In the genomic region with DNA sequence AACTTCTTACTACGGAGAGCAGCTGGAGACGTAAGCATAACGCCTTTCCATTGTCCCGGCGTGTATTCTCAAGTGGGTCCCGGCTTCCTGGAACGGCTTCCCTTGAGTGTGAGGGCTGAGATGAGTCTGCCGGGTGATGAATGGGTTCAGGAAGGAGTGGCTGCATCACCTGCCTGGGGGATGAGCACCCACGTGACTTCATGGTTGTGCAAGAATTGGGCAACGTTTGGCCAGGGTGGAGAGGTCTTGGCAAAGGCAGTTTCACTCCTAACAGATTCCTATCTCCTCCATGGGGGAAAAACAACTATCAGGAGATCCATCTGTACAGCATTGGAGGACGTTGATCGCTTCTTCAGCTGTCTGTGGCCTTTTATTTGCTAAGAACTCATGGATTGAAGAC, we compare ENCODE assay signal across 19 mouse cellular contexts. TPM values are rescaled to one million over a fixed set of nuclear protein-coding genes. Genes with fewer than 3 reads are reported as not detected.
DNase-seq lines count a peak whose midpoint lies in the region; ATAC-seq and TF ChIP-seq lines count a peak whose summit lies in the region.
"Had no signal": no experiment of that assay in that cellular context is flagged by ENCODE, and none has a peak within 500 bp of the region (broad histone marks: within the 10 kb centered on the region; RNA-seq: fewer than 3 reads in every experiment).

No protein-coding gene starts in this region.

- ATAC-seq in liver, embryonic 12.5 days = no peak
- peak; percentile 60 for ATAC-seq in liver, embryonic 15.5 days (ENCODE audit: insufficient read depth)
- peak; percentile 32; the same call in 1 of the 2 replicates for ATAC-seq in stomach, postnatal 0 days (ENCODE audit: low FRiP score, low TSS enrichment)
- no peak for ATAC-seq in megakaryocyte-erythroid progenitor cell, adult 5-6 weeks (replicated peaks; ENCODE audit: low FRiP score, low TSS enrichment, poor library complexity, severe bottlenecking)
- ATAC-seq: activated CD4-positive, CD25-positive, alpha-beta regulatory T cell, adult 4 months; forebrain, embryonic 15.5 days; hindbrain, postnatal 0 days had no signal

- no peaks in the 10 kb centered on the region for H3K27me3 ChIP-seq in liver, embryonic 12.5 days (replicated peaks)
- H3K27me3 ChIP-seq in liver, embryonic 15.5 days = no peaks in the 10 kb centered on the region
- no peaks in the 10 kb centered on the region for H3K27me3 ChIP-seq in stomach, postnatal 0 days (ENCODE audit: control insufficient read depth, insufficient read depth, low read length)
- H3K27me3 ChIP-seq: forebrain, embryonic 15.5 days; heart, embryonic 12.5 days; midbrain, embryonic 12.5 days had no signal

- no peak overlapping the region for H3K4me3 ChIP-seq in gastrocnemius, adult 2 months
- no peak overlapping the region for H3K4me3 ChIP-seq in liver, embryonic 12.5 days
- H3K4me3 ChIP-seq in liver, embryonic 15.5 days (replicated peaks) = no peak overlapping the region
- H3K4me3 ChIP-seq in stomach, postnatal 0 days (ENCODE audit: low read depth, low read length) = no peak overlapping the region
- H3K4me3 ChIP-seq: forebrain, embryonic 15.5 days; heart, embryonic 12.5 days; midbrain, embryonic 12.5 days; myocyte had no signal

- no peak for TF ChIP-seq CTCF in gastrocnemius, adult 2 months (IDR thresholded peaks at IDR 0.05)
- TF ChIP-seq CTCF in stomach, postnatal 0 days (IDR thresholded peaks at IDR 0.05; ENCODE audit: low read depth) = no peak

- H3K9me3 ChIP-seq in liver, embryonic 12.5 days (replicated peaks) = no peaks in the 10 kb centered on the region
- H3K9me3 ChIP-seq in liver, embryonic 15.5 days (replicated peaks) = no peaks in the 10 kb centered on the region
- no peaks in the 10 kb centered on the region for H3K9me3 ChIP-seq in stomach, postnatal 0 days (ENCODE audit: control insufficient read depth, low read length)
- H3K9me3 ChIP-seq: forebrain, embryonic 15.5 days; heart, embryonic 12.5 days; midbrain, embryonic 12.5 days had no signal

- H3K9ac ChIP-seq in liver, embryonic 12.5 days = no peak overlapping the region
- no peak overlapping the region for H3K9ac ChIP-seq in liver, embryonic 15.5 days
- no peak overlapping the region for H3K9ac ChIP-seq in stomach, postnatal 0 days (ENCODE audit: low read length)
- H3K9ac ChIP-seq: forebrain, embryonic 15.5 days; heart, embryonic 12.5 days; midbrain, embryonic 12.5 days had no signal

- no peak for TF ChIP-seq EP300 in stomach, postnatal 0 days (optimal IDR thresholded peaks at IDR 0.05)

- DNase-seq in gastrocnemius, adult 2 months = peak; percentile 40
- DNase-seq in gastrocnemius, postnatal 36 days = no peak
- peak; percentile 21 for DNase-seq in liver
- DNase-seq in stomach, postnatal 0 days (ENCODE audit: low spot score) = no peak
- no peak for DNase-seq in testis, postnatal 14 days (ENCODE audit: low spot score)
- DNase-seq: cerebellum, adult 9-10 months; heart, postnatal 36 days; layer of hippocampus, postnatal 36 days; left cerebral cortex, postnatal 4 days; right cerebral cortex, adult 18-20 months had no signal

- no peaks in the 10 kb centered on the region for H3K4me1 ChIP-seq in liver, embryonic 12.5 days
- 0 out of 2 replicates have a peak, but pooled peaks cover 10% of the 10 kb centered on the region for H3K4me1 ChIP-seq in liver, embryonic 15.5 days (replicated peaks)
- no peaks in the 10 kb centered on the region for H3K4me1 ChIP-seq in stomach, postnatal 0 days (replicated peaks; ENCODE audit: control insufficient read depth, insufficient read depth)
- H3K4me1 ChIP-seq: forebrain, embryonic 15.5 days; midbrain, embryonic 12.5 days had no signal

- peak overlapping the region; percentile 65 for H3K27ac ChIP-seq in gastrocnemius, adult 2 months
- H3K27ac ChIP-seq in liver, embryonic 12.5 days = no peak overlapping the region
- H3K27ac ChIP-seq in liver, embryonic 15.5 days (replicated peaks) = 0 out of 2 replicates have a peak overlapping the region, but pooled peaks have one; percentile 12
- 0 out of 2 replicates have a peak overlapping the region, but pooled peaks have one; percentile 35 for H3K27ac ChIP-seq in stomach, postnatal 0 days (replicated peaks)
- H3K27ac ChIP-seq: forebrain, embryonic 15.5 days; hindbrain, postnatal 0 days; midbrain, embryonic 12.5 days had no signal

- WGBS in liver, embryonic 12.5 days (ENCODE audit: insufficient replicate concordance) = 63% methylated on average over 12 of the region's 12 CpGs
- 47% methylated on average over 12 of the region's 12 CpGs for WGBS in liver, embryonic 15.5 days (ENCODE audit: insufficient replicate concordance)
- 69% methylated on average over 12 of the region's 12 CpGs for WGBS in stomach, postnatal 0 days

- no peak overlapping the region for H3K4me2 ChIP-seq in liver, embryonic 12.5 days
- no peak overlapping the region for H3K4me2 ChIP-seq in liver, embryonic 15.5 days
- no peak overlapping the region for H3K4me2 ChIP-seq in stomach, postnatal 0 days (replicated peaks; ENCODE audit: low read depth)
- H3K4me2 ChIP-seq: forebrain, embryonic 15.5 days; heart, embryonic 12.5 days; midbrain, embryonic 12.5 days had no signal

- intact Hi-C loops in gastrocnemius, adult 2 months (cut with DNase I) = no loop called here
- intact Hi-C loops in gastrocnemius, postnatal 36 days (cut with DNase I) = no loop called here

- H3K36me3 ChIP-seq in liver, embryonic 12.5 days = no peaks in the 10 kb centered on the region
- no peaks in the 10 kb centered on the region for H3K36me3 ChIP-seq in liver, embryonic 15.5 days (replicated peaks)
- H3K36me3 ChIP-seq in stomach, postnatal 0 days (ENCODE audit: control insufficient read depth, insufficient read depth, low read length) = no peaks in the 10 kb centered on the region
- H3K36me3 ChIP-seq: forebrain, embryonic 15.5 days; heart, embryonic 12.5 days; midbrain, embryonic 12.5 days had no signal

RNA-seq across cellular contexts. Expression of a gene that starts 23.0 kb away (rescaled TPM):
- total RNA-seq in gastrocnemius, adult 2 months (2021) = 100 to 1,000 TPM in 1 of 2 experiments, 10 to 100 TPM in 1; 96.6 to 127 TPM
- 100 to 1,000 TPM in 1 of 2 experiments, 10 to 100 TPM in 1; 94.9 to 100 TPM for total RNA-seq in gastrocnemius, postnatal 36 days (2021)
- polyA plus RNA-seq in liver, embryonic 12.5 days (2016; fragmentation: Nextera tagmentation; extraction: Ambion mirVana) = 1.3 and 1.9 TPM in 2 replicates
- 2.6 and 2.8 TPM in 2 replicates for polyA plus RNA-seq in liver, embryonic 15.5 days (2015; fragmentation: Nextera tagmentation; extraction: Ambion mirVana)
- polyA plus RNA-seq in stomach, postnatal 0 days (2015; fragmentation: Nextera tagmentation; extraction: Ambion mirVana) = 4.7 and 5.5 TPM in 2 replicates
- total RNA-seq in megakaryocyte-erythroid progenitor cell, adult 5-6 weeks (2014; fragmentation: Nextera tagmentation) = not detected in 2 replicates
- total RNA-seq in megakaryocyte-erythroid progenitor cell, adult 5-6 weeks (2017) = not detected in 2 replicates

Comparison
In these comparisons a context has a peak if more than half of its experiments do, and no peak if none do; other contexts are left out.
1. DNase-seq: peak in gastrocnemius, adult 2 months (single experiment) and liver (single experiment); none in gastrocnemius, postnatal 36 days (0 of 2), stomach, postnatal 0 days (single experiment) and testis, postnatal 14 days (single experiment).
2. ATAC-seq: peak in liver, embryonic 15.5 days (single experiment) and stomach, postnatal 0 days (single experiment); none in liver, embryonic 12.5 days (single experiment) and megakaryocyte-erythroid progenitor cell, adult 5-6 weeks (single experiment).
3. RNA of a gene that starts 23.0 kb away (total RNA-seq): 96.6 to 127 TPM in gastrocnemius, adult 2 months and 94.9 to 100 TPM in gastrocnemius, postnatal 36 days; not detected in megakaryocyte-erythroid progenitor cell, adult 5-6 weeks; every median in the first group is over 10 times any median in the second.